ENCODE assay signal across 23 mouse cellular contexts in genomic region chr3:142161405-142161804, GRCm38 (mm10). TPM values are rescaled to one million over a fixed set of nuclear protein-coding genes. Genes with fewer than 3 reads are reported as not detected.
DNase-seq lines count a peak whose midpoint lies in the region; ATAC-seq and TF ChIP-seq lines count a peak whose summit lies in the region.
"Had no signal": no experiment of that assay in that cellular context is flagged by ENCODE, and none has a peak within 500 bp of the region (broad histone marks: within the 10 kb centered on the region; RNA-seq: fewer than 3 reads in every experiment).

No protein-coding gene starts in this region.

- no peak for ATAC-seq in lung, embryonic 14.5 days (ENCODE audit: insufficient read depth)
- ATAC-seq in embryonic facial prominence, embryonic 12.5 days (ENCODE audit: insufficient number of reproducible peaks, insufficient read depth, low FRiP score, low TSS enrichment): 0 out of 2 replicates have a peak, but pooled peaks have one; percentile 47
- peak; percentile 57; the same call in 1 of the 2 replicates for ATAC-seq in stomach, embryonic 14.5 days (ENCODE audit: insufficient number of reproducible peaks, insufficient read depth, low FRiP score, low read depth)
- ATAC-seq in stomach, postnatal 0 days (ENCODE audit: low FRiP score, low TSS enrichment): peak; percentile 54
- ATAC-seq: activated CD4-positive, CD25-positive, alpha-beta regulatory T cell, adult 4 months; forebrain, embryonic 13.5 days; forebrain, embryonic 15.5 days; forebrain, postnatal 0 days; Patski had no signal

- H3K27me3 ChIP-seq in lung, embryonic 14.5 days (ENCODE audit: insufficient read depth, low read length): no peaks in the 10 kb centered on the region
- no peaks in the 10 kb centered on the region for H3K27me3 ChIP-seq in embryonic facial prominence, embryonic 12.5 days
- H3K27me3 ChIP-seq in stomach, embryonic 14.5 days (ENCODE audit: control insufficient read depth, insufficient read depth, low read length): no peaks in the 10 kb centered on the region
- H3K27me3 ChIP-seq in stomach, postnatal 0 days (ENCODE audit: control insufficient read depth, insufficient read depth, low read length): no peaks in the 10 kb centered on the region
- H3K27me3 ChIP-seq: forebrain, embryonic 13.5 days; forebrain, embryonic 15.5 days had no signal

- 71% methylated on average over 3 of the region's 3 CpGs for WGBS in lung, embryonic 14.5 days
- WGBS in embryonic facial prominence, embryonic 12.5 days: 46% methylated on average over 3 of the region's 3 CpGs
- 86% methylated on average over 3 of the region's 3 CpGs for WGBS in stomach, embryonic 14.5 days
- 51% methylated on average over 3 of the region's 3 CpGs for WGBS in stomach, postnatal 0 days

- H3K9me3 ChIP-seq in lung, embryonic 14.5 days (ENCODE audit: low read depth, low read length): no peaks in the 10 kb centered on the region
- H3K9me3 ChIP-seq in embryonic facial prominence, embryonic 12.5 days: no peaks in the 10 kb centered on the region
- H3K9me3 ChIP-seq in stomach, embryonic 14.5 days (ENCODE audit: control insufficient read depth, low read depth, low read length): no peaks in the 10 kb centered on the region
- H3K9me3 ChIP-seq in stomach, postnatal 0 days (ENCODE audit: control insufficient read depth, low read length): no peaks in the 10 kb centered on the region
- H3K9me3 ChIP-seq: embryonic facial prominence, embryonic 13.5 days; forebrain, embryonic 13.5 days; forebrain, embryonic 15.5 days; G1E had no signal

- TF ChIP-seq CTCF in lung, embryonic 14.5 days (IDR thresholded peaks at IDR 0.05; ENCODE audit: low read depth): no peak
- TF ChIP-seq CTCF in stomach, postnatal 0 days (IDR thresholded peaks at IDR 0.05; ENCODE audit: low read depth): no peak

- no peak for TF ChIP-seq EP300 in stomach, postnatal 0 days (optimal IDR thresholded peaks at IDR 0.05)

- no peak overlapping the region for H3K4me3 ChIP-seq in lung, embryonic 14.5 days (ENCODE audit: low read depth, low read length)
- no peak overlapping the region for H3K4me3 ChIP-seq in embryonic facial prominence, embryonic 12.5 days
- no peak overlapping the region for H3K4me3 ChIP-seq in stomach, embryonic 14.5 days (ENCODE audit: low read depth, low read length)
- no peak overlapping the region for H3K4me3 ChIP-seq in stomach, postnatal 0 days (ENCODE audit: low read depth, low read length)
- H3K4me3 ChIP-seq: embryonic facial prominence, embryonic 13.5 days; forebrain, embryonic 13.5 days; forebrain, embryonic 15.5 days had no signal

- H3K9ac ChIP-seq in lung, embryonic 14.5 days: no peak overlapping the region
- no peak overlapping the region for H3K9ac ChIP-seq in embryonic facial prominence, embryonic 12.5 days
- no peak overlapping the region for H3K9ac ChIP-seq in stomach, embryonic 14.5 days (replicated peaks; ENCODE audit: low read depth, low read length)
- no peak overlapping the region for H3K9ac ChIP-seq in stomach, postnatal 0 days (ENCODE audit: low read length)
- H3K9ac ChIP-seq: embryonic facial prominence, embryonic 13.5 days; forebrain, embryonic 13.5 days; forebrain, embryonic 15.5 days; forebrain, postnatal 0 days had no signal

- no peak overlapping the region for H3K27ac ChIP-seq in lung, embryonic 14.5 days (ENCODE audit: low read depth)
- no peak overlapping the region for H3K27ac ChIP-seq in embryonic facial prominence, embryonic 12.5 days
- H3K27ac ChIP-seq in stomach, embryonic 14.5 days (ENCODE audit: low read length): no peak overlapping the region
- H3K27ac ChIP-seq in stomach, postnatal 0 days (replicated peaks): no peak overlapping the region
- H3K27ac ChIP-seq: embryonic facial prominence, embryonic 13.5 days; forebrain, embryonic 13.5 days; forebrain, embryonic 15.5 days had no signal

- no peak overlapping the region for H3K4me2 ChIP-seq in lung, embryonic 14.5 days
- H3K4me2 ChIP-seq in embryonic facial prominence, embryonic 12.5 days (replicated peaks): no peak overlapping the region
- H3K4me2 ChIP-seq in stomach, embryonic 14.5 days (replicated peaks; ENCODE audit: low read depth, low read length): no peak overlapping the region
- H3K4me2 ChIP-seq in stomach, postnatal 0 days (replicated peaks; ENCODE audit: low read depth): no peak overlapping the region
- H3K4me2 ChIP-seq: embryonic facial prominence, embryonic 13.5 days; forebrain, embryonic 13.5 days; forebrain, embryonic 15.5 days had no signal

- DNase-seq in lung, embryonic 14.5 days: peak; percentile 21
- no peak for DNase-seq in lung, postnatal 10 days
- DNase-seq in stomach, postnatal 0 days (ENCODE audit: low spot score): peak; percentile 46
- no peak for DNase-seq in spleen, adult 18-20 months
- DNase-seq in gastrocnemius, adult 8-10 months (ENCODE audit: low spot score in 2 of 2): no peak
- DNase-seq in natural killer cell, adult 2 months (ENCODE audit: low spot score in 2 of 2): no peak
- DNase-seq: adrenal gland, adult 8-10 months; adrenal gland, postnatal 14 days; adrenal gland, postnatal 36 days; cerebellum, adult 11-12 months; cerebellum, adult 2 months; cerebellum, adult 9-10 months; cerebellum, postnatal 10 days; cerebellum, postnatal 25 days; forebrain, postnatal 0 days had no signal

- 0 out of 2 replicates have a peak, but pooled peaks cover 2% of the 10 kb centered on the region for H3K4me1 ChIP-seq in lung, embryonic 14.5 days (ENCODE audit: insufficient read depth)
- H3K4me1 ChIP-seq in embryonic facial prominence, embryonic 12.5 days: 0 out of 2 replicates have a peak, but pooled peaks cover 4% of the 10 kb centered on the region
- peaks cover 9% of the 10 kb centered on the region for H3K4me1 ChIP-seq in stomach, embryonic 14.5 days (ENCODE audit: control insufficient read depth, insufficient read depth, low read length)
- no peaks in the 10 kb centered on the region for H3K4me1 ChIP-seq in stomach, postnatal 0 days (replicated peaks; ENCODE audit: control insufficient read depth, insufficient read depth)
- H3K4me1 ChIP-seq: forebrain, embryonic 13.5 days; forebrain, embryonic 15.5 days had no signal

- H3K36me3 ChIP-seq in lung, embryonic 14.5 days (ENCODE audit: insufficient read depth): no peaks in the 10 kb centered on the region
- H3K36me3 ChIP-seq in embryonic facial prominence, embryonic 12.5 days: no peaks in the 10 kb centered on the region
- H3K36me3 ChIP-seq in stomach, embryonic 14.5 days (ENCODE audit: control insufficient read depth, insufficient read depth, low read length): no peaks in the 10 kb centered on the region
- no peaks in the 10 kb centered on the region for H3K36me3 ChIP-seq in stomach, postnatal 0 days (ENCODE audit: control insufficient read depth, insufficient read depth, low read length)
- H3K36me3 ChIP-seq: embryonic facial prominence, embryonic 13.5 days; forebrain, embryonic 15.5 days; G1E had no signal

RNA-seq across cellular contexts. Expression of gene Bmpr1b, which starts 7.8 kb away (rescaled TPM):
- polyA plus RNA-seq in lung, embryonic 14.5 days (2014; fragmentation: Nextera tagmentation; extraction: Ambion mirVana): 6.7 and 8.5 TPM in 2 replicates
- 9.8 and 12.1 TPM in 2 replicates for polyA plus RNA-seq in embryonic facial prominence, embryonic 12.5 days (2016; fragmentation: Nextera tagmentation; extraction: Ambion mirVana)
- polyA plus RNA-seq in stomach, embryonic 14.5 days (2014; fragmentation: Nextera tagmentation; extraction: Ambion mirVana): 12.7 and 14.2 TPM in 2 replicates
- polyA plus RNA-seq in stomach, postnatal 0 days (2015; fragmentation: Nextera tagmentation; extraction: Ambion mirVana): 2.3 and 2.7 TPM in 2 replicates
- 1 to 10 TPM; 7.0 to 8.8 (median 7.7) TPM for total RNA-seq in gastrocnemius, adult 8-10 months (2022)
- polyA plus RNA-seq: activated CD4-positive, CD25-positive, alpha-beta regulatory T cell, adult 4 months; G1E; Patski had no signal

Comparison
In these comparisons a context has a peak if more than half of its experiments do, and no peak if none do; other contexts are left out.
1. DNase-seq: peak in lung, embryonic 14.5 days (single experiment) and stomach, postnatal 0 days (single experiment); none in lung, postnatal 10 days (single experiment), spleen, adult 18-20 months (0 of 2), gastrocnemius, adult 8-10 months (0 of 2) and natural killer cell, adult 2 months (0 of 2).